ENCODE assay signal across 12 mouse cellular contexts in the genomic region with DNA sequence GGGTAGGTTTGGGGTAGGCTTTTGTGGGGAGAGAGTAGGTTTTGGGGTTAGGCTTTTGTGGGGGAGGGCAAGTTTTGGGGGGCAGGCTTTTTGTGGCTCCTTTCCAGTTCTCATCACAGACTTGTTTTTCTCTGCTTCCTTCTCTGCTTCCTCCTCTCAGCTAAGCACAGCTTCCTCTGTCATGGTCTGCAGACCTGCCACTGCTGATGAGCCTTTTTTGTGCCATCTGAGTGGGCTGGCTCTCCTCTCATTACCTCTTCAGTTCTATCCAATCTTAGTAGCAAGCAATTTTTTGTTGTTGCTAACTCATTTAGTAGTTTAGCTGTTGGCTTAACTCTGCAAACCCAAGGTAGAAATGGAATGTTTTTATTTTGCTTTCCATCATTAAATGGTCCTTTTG. TPM values are rescaled to one million over a fixed set of nuclear protein-coding genes. Genes with fewer than 3 reads are reported as not detected.
A peak's percentile ranks its signal among the peaks of the same experiment; 100 is the strongest.
DNase-seq lines count a peak whose midpoint lies in the region; ATAC-seq lines count a peak whose summit lies in the region.
"Had no signal": no experiment of that assay in that cellular context is flagged by ENCODE, and none has a peak within 500 bp of the region (broad histone marks: within the 10 kb centered on the region; RNA-seq: fewer than 3 reads in every experiment).

No protein-coding gene starts in this region.

- peak; percentile 27 to 49 for DNase-seq in spleen, adult 18-20 months
- DNase-seq in spleen, postnatal 4 days (ENCODE audit: low spot score in 2 of 2), result no peak
- DNase-seq in brain, adult 2 months (ENCODE audit: low read depth, low spot score), result peak; percentile 20
- peak; percentile 35 to 41 for DNase-seq in thymus, postnatal 36 days
- no peak for DNase-seq in urinary bladder, adult 2 months (ENCODE audit: low spot score)
- no peak for DNase-seq in left cerebral cortex, postnatal 4 days
- no peak for DNase-seq in heart, postnatal 4 days
- DNase-seq: adrenal gland, adult 8-10 months; cerebellum, adult 9-10 months; kidney, postnatal 36 days had no signal

- intact Hi-C loops in left cerebral cortex, postnatal 4 days (cut with DNase I), result no loop called here

- peak; percentile 45; the same call in 1 of the 2 replicates for ATAC-seq in neutrophil, adult 5-6 weeks (ENCODE audit: extremely low read depth, insufficient number of reproducible peaks, low FRiP score, poor library complexity, severe bottlenecking)
- ATAC-seq: intestine, postnatal 0 days had no signal

RNA-seq across cellular contexts. Expression of gene Usp24, which starts 1.7 kb away (rescaled TPM):
- 66.0 and 69.0 TPM in 2 replicates for total RNA-seq in neutrophil, adult 5-6 weeks (2017)
- polyA plus RNA-seq in urinary bladder, adult 2 months (2012; rRNA removed), result 9.9 and 12.2 TPM in 2 replicates
- 10 to 100 TPM; 59.1 to 60.3 TPM for total RNA-seq in left cerebral cortex, postnatal 4 days (2021)
- 10 to 100 TPM; 39.2 to 40.3 TPM for total RNA-seq in heart, postnatal 4 days (2021)

Comparison
In these comparisons a context has a peak if more than half of its experiments do, and no peak if none do; other contexts are left out.
1. DNase-seq: peak in spleen, adult 18-20 months (2 of 2), brain, adult 2 months (single experiment) and thymus, postnatal 36 days (2 of 2); none in spleen, postnatal 4 days (0 of 2), urinary bladder, adult 2 months (single experiment), left cerebral cortex, postnatal 4 days (single experiment) and heart, postnatal 4 days (single experiment).